Mouse (Mus musculus) cortical plate, adult 2 months (tissue): ENCODE results near the gene Foxo6.

ENCODE experiments used
- CTCF ChIP-seq: fragments of 200-500 bp; IDR thresholded peaks from 2 replicates; pipeline ENCODE4 v1.5.1; 2011; ENCODE audit warnings: mild to moderate bottlenecking, control low read depth, low read length; ENCODE audit not compliant: insufficient read depth; ENCODE audit errors: extremely low read depth
- POLR2A ChIP-seq: fragments of 200-500 bp; IDR thresholded peaks from 2 replicates; pipeline ENCODE4 v1.6.1; 2011; ENCODE audit warnings: mild to moderate bottlenecking, low read length, control low read depth; ENCODE audit not compliant: insufficient read depth; ENCODE audit errors: extremely low read depth

GRCm38 (mm10) chr4:120275487-120275886 is 11.7 kb downstream of the Foxo6 start:
- TF ChIP-seq POLR2A (no peak), CTCF (no peak)
